Comparison of ENCODE assay signal across 8 mouse cellular contexts in the genomic region with DNA sequence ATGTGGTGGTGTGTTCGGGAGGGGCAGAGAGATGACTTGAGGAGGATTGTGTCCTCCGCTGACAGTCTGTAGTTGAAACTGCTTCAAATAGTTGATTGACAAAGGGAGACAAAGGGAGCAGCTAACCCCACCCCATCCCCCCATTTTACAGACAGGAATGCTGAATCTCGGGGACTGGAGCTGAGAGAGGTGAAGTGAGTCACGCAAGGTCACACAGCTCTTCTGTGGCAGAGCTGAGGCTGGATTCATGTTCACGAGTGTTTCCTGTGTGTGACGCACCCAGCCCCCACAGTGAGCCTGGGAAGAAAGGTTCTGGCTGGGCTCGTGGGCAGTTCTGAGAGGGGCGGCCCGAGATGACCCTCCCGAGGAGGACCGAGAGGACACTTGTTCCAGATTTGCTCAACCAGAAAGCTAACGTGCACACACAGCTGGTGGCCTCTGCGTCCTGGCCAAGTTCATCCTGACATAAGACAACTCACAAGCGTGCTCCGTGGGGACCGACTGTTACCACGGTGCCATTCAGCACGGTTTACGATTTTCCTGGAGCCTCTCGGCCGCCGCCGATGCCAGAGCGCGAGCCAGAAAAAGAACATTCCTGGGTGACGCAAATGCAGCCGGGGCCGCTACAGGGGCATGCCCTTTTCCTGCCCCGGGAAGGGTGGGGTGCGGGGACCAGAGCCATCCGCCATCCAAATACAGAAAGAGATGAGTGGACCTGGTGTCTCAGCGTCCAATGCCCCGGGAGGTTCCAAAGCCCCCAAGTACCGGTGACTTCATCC.
DNase-seq lines count a peak whose midpoint lies in the region; ATAC-seq and TF ChIP-seq lines count a peak whose summit lies in the region.

No protein-coding gene starts in this region.

- DNase-seq in layer of hippocampus, postnatal 14 days (ENCODE audit: low spot score in 2 of 2): peak; percentile 13 to 15
- DNase-seq in layer of hippocampus, adult 9-10 months (ENCODE audit: low spot score): no peak
- DNase-seq in kidney, postnatal 0 days (ENCODE audit: low spot score): peak; percentile 40
- peak; percentile 84 for DNase-seq in lung, postnatal 25 days (ENCODE audit: low spot score)
- DNase-seq in cerebellum, adult 11 months: no peak

- H3K9ac ChIP-seq in heart, embryonic 14.5 days (ENCODE audit: low read length): peak overlapping the region; percentile 50
- H3K9ac ChIP-seq in kidney, postnatal 0 days (ENCODE audit: low read depth, low read length): no peak overlapping the region
- H3K9ac ChIP-seq in stomach, embryonic 16.5 days (ENCODE audit: low read length): peak overlapping the region; percentile 59

- H3K4me1 ChIP-seq in embryonic fibroblast, embryonic 13.5 days (ENCODE audit: control insufficient read depth, insufficient read depth, low read length): peaks cover 4% of the 10 kb centered on the region; the same call in 1 of the 2 replicates
- H3K4me1 ChIP-seq in heart, embryonic 14.5 days (ENCODE audit: control insufficient read depth in 2 of 2, insufficient read depth in 2 of 2, low read length in 2 of 2): peaks cover 8 to 12% of the 10 kb centered on the region in 2 experiments; a peak in 2 of 4 replicates
- 0 out of 2 replicates have a peak, but pooled peaks cover 3% of the 10 kb centered on the region for H3K4me1 ChIP-seq in kidney, postnatal 0 days (replicated peaks; ENCODE audit: insufficient read depth, low read length)
- peaks cover 16% of the 10 kb centered on the region for H3K4me1 ChIP-seq in stomach, embryonic 16.5 days (ENCODE audit: control insufficient read depth, insufficient read depth, low read length)

- H3K9me3 ChIP-seq in heart, embryonic 14.5 days (ENCODE audit: control insufficient read depth, low read length): no peaks in the 10 kb centered on the region
- no peaks in the 10 kb centered on the region for H3K9me3 ChIP-seq in kidney, postnatal 0 days (replicated peaks; ENCODE audit: low read length)
- no peaks in the 10 kb centered on the region for H3K9me3 ChIP-seq in stomach, embryonic 16.5 days (replicated peaks; ENCODE audit: control insufficient read depth, low read length)

- H3K4me2 ChIP-seq in heart, embryonic 14.5 days (ENCODE audit: low read length): peak overlapping the region; percentile 71
- H3K4me2 ChIP-seq in kidney, postnatal 0 days (ENCODE audit: low read length): peak overlapping the region; percentile 48
- H3K4me2 ChIP-seq in stomach, embryonic 16.5 days (ENCODE audit: low read depth, low read length): peak overlapping the region; percentile 69

- 0 out of 2 replicates have a peak, but pooled peaks have one; percentile 4 for ATAC-seq in heart, embryonic 14.5 days (ENCODE audit: insufficient number of reproducible peaks, insufficient read depth, low FRiP score, low read depth)
- ATAC-seq in kidney, postnatal 0 days (replicated peaks; ENCODE audit: low FRiP score, low read depth): no peak
- peak; percentile 23; the same call in 1 of the 2 replicates for ATAC-seq in stomach, embryonic 16.5 days (ENCODE audit: insufficient read depth, low FRiP score)

- 13% methylated on average over 33 of the region's 34 CpGs for WGBS in heart, embryonic 14.5 days
- WGBS in kidney, postnatal 0 days: 12% methylated on average over 34 of the region's 34 CpGs
- WGBS in stomach, embryonic 16.5 days: 14% methylated on average over 34 of the region's 34 CpGs

- no peak for TF ChIP-seq CTCF in embryonic fibroblast, embryonic 13.5 days (IDR thresholded peaks at IDR 0.05; ENCODE audit: borderline replicate concordance, insufficient read depth, low read length)
- TF ChIP-seq CTCF in kidney, postnatal 0 days (IDR thresholded peaks at IDR 0.05; ENCODE audit: low read depth): no peak

- no peak for TF ChIP-seq POLR2A in embryonic fibroblast, embryonic 13.5 days (IDR thresholded peaks at IDR 0.05; ENCODE audit: low read depth, low read length)

- H3K36me3 ChIP-seq in heart, embryonic 14.5 days (ENCODE audit: control insufficient read depth, insufficient read depth, low read length): no peaks in the 10 kb centered on the region
- no peaks in the 10 kb centered on the region for H3K36me3 ChIP-seq in kidney, postnatal 0 days (ENCODE audit: insufficient read depth, low read length)
- no peaks in the 10 kb centered on the region for H3K36me3 ChIP-seq in stomach, embryonic 16.5 days (ENCODE audit: control insufficient read depth, insufficient read depth, low read length)

- no peak overlapping the region for H3K4me3 ChIP-seq in embryonic fibroblast, embryonic 13.5 days (ENCODE audit: insufficient read depth, low read length)
- peak overlapping the region; percentile 39 to 40 for H3K4me3 ChIP-seq in heart, embryonic 14.5 days (ENCODE audit: control insufficient read depth in 1 of 2, insufficient read depth in 1 of 2, low read depth in 1 of 2, low read length in 2 of 2)
- peak overlapping the region; percentile 13 for H3K4me3 ChIP-seq in kidney, postnatal 0 days (replicated peaks; ENCODE audit: low read depth, low read length)
- H3K4me3 ChIP-seq in stomach, embryonic 16.5 days (replicated peaks; ENCODE audit: low read length): peak overlapping the region; percentile 41

- H3K27ac ChIP-seq in embryonic fibroblast, embryonic 13.5 days (ENCODE audit: insufficient read depth, low read length): peak overlapping the region; percentile 35; the same call in 1 of the 2 replicates
- H3K27ac ChIP-seq in heart, embryonic 14.5 days (replicated peaks in 1 of 2; ENCODE audit: control insufficient read depth in 1 of 2, insufficient read depth in 1 of 2, low read depth in 2 of 2, low read length in 2 of 2): no peak overlapping the region
- no peak overlapping the region for H3K27ac ChIP-seq in kidney, postnatal 0 days
- peak overlapping the region; percentile 26; the same call in 1 of the 2 replicates for H3K27ac ChIP-seq in stomach, embryonic 16.5 days (ENCODE audit: low read length)

- H3K27me3 ChIP-seq in heart, embryonic 14.5 days (ENCODE audit: control insufficient read depth, insufficient read depth, low read length): peaks cover 50% of the 10 kb centered on the region
- H3K27me3 ChIP-seq in kidney, postnatal 0 days (ENCODE audit: insufficient read depth, low read length): peaks cover 56% of the 10 kb centered on the region
- peaks cover 8% of the 10 kb centered on the region; the same call in 1 of the 2 replicates for H3K27me3 ChIP-seq in stomach, embryonic 16.5 days (ENCODE audit: control insufficient read depth, insufficient read depth, low read length)

Comparison
In these comparisons a context has a peak if more than half of its experiments do, and no peak if none do; other contexts are left out.
1. DNase-seq: peak in layer of hippocampus, postnatal 14 days (2 of 2), kidney, postnatal 0 days (single experiment) and lung, postnatal 25 days (single experiment); none in layer of hippocampus, adult 9-10 months (single experiment) and cerebellum, adult 11 months (single experiment).
2. H3K27ac ChIP-seq: peak in embryonic fibroblast, embryonic 13.5 days (single experiment) and stomach, embryonic 16.5 days (single experiment); none in heart, embryonic 14.5 days (0 of 2) and kidney, postnatal 0 days (single experiment).
3. Peak in every context shown above with its lines, with median percentiles within 50 percentile points of each other: H3K4me2 ChIP-seq.